Mouse (Mus musculus) kidney, adult 11 months (tissue): ENCODE data around the gene Cd3eap.

Source experiments
- DNase-seq: peaks from one replicate; pipeline ENCODE4 v3.0.0; 2022

The Cd3eap gene

DNA sequence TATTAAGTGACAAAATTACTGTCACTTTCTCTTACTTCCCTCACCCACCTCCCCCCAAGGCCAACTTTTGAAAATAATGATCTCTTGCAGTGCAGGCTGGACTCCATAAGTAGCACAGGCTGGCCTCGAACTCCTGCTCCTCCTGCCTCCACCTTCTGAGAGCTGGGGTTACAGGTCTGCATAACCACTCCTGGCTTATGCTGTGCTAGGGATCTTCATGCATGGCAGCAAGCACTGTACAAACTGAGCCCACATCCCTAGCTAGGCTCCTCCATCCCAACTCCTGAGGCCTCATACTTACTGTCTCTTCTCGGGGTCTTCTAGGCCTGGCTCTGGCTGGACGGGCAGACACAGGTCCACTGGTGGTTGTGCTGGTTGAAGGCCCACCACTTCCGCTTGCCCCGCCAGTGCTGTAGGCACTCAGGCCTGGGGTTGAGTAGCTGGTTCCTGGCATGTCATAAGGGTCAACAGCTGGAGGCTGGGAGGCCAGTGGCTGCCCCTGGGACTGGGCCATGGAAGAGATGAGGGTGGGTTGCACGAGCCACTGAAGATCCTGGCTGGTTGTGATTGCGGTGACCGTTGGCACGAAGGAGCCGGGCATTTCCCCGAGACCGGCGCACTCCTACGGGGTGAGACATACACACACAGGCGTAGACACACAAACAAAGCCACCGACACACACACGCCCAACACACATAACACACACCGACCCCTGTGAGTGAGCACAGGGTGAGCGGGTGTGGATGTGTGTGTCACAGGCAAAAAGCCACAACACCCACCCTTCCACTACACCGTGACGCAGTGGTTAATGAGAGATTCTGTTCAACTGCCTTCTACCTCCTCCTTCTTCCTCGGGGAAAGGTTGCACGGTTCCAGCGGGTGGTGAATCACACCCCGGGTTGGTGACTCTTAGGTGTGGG lies 52.2 kb downstream of the Cd3eap start:
- no peak for DNase-seq
